Mouse (Mus musculus) ES-E14 (cell line): ENCODE measurements around the gene Prr5l. TPM values are rescaled to one million over a fixed set of nuclear protein-coding genes. Genes with fewer than 3 reads are reported as not detected.

ENCODE experiments used
- DNase-seq: peaks from one replicate; pipeline ENCODE4 v3.0.0-alpha.2; 2013; ENCODE audit warnings: low read depth, low spot score
- H3K27ac ChIP-seq: 2 replicates; pipeline ENCODE4 v1.5.1; 2012; ENCODE audit warnings: low read depth, mild to moderate bottlenecking, low read length, moderate library complexity, mixed read lengths; ENCODE audit not compliant: poor library complexity, insufficient read depth, severe bottlenecking
- H3K36me3 ChIP-seq: 2 replicates; pipeline ENCODE4 v1.6.1; 2012; ENCODE audit warnings: mild to moderate bottlenecking, low read length, moderate library complexity, mixed read lengths; ENCODE audit not compliant: control insufficient read depth, poor library complexity, insufficient read depth, severe bottlenecking
- H3K4me1 ChIP-seq, 2 experiments: fragments of 150-350 bp in 1 of 2; sonication (generic) in 1 of 2; 2 replicates each; pipeline ENCODE4 v1.6.1; 2012; ENCODE audit warnings: low read length in 2 of 2, mild to moderate bottlenecking in 1 of 2, mixed read lengths in 1 of 2; ENCODE audit not compliant: control insufficient read depth in 2 of 2, insufficient read depth in 2 of 2, poor library complexity in 1 of 2
- H3K4me3 ChIP-seq, 2 experiments: fragments of 150-350 bp in 1 of 2; sonication (generic) in 1 of 2; 2 replicates each; pipeline ENCODE4 v1.5.1; 2012; ENCODE audit warnings: low read length in 2 of 2, low read depth in 1 of 2, mild to moderate bottlenecking in 1 of 2, mixed read lengths in 1 of 2; ENCODE audit not compliant: insufficient read depth in 1 of 2, poor library complexity in 1 of 2, severe bottlenecking in 1 of 2
- H3K9ac ChIP-seq: 2 replicates; pipeline ENCODE4 v1.6.1; 2012; ENCODE audit warnings: low read depth, mild to moderate bottlenecking, low read length, mixed read lengths; ENCODE audit not compliant: poor library complexity, insufficient read depth, severe bottlenecking
- H3K9me3 ChIP-seq: fragments of 150-350 bp; sonication (generic); 2 replicates; pipeline ENCODE4 v1.6.1; 2012; ENCODE audit warnings: low read depth, mild to moderate bottlenecking, low read length; ENCODE audit not compliant: control insufficient read depth, insufficient read depth
- CHD2 ChIP-seq: IDR thresholded peaks from 2 replicates; pipeline ENCODE4 v1.6.1; 2014; ENCODE audit warnings: mild to moderate bottlenecking, low read depth, low read length, inconsistent platforms
- HCFC1 ChIP-seq: IDR thresholded peaks from 2 replicates; pipeline ENCODE4 v1.6.1; 2012; ENCODE audit warnings: low read length, inconsistent platforms, borderline replicate concordance; ENCODE audit not compliant: insufficient read depth
- MAFK ChIP-seq: IDR thresholded peaks from 2 replicates; pipeline ENCODE4 v1.6.1; 2014; ENCODE audit warnings: mild to moderate bottlenecking, low read depth, low read length, inconsistent platforms; ENCODE audit not compliant: insufficient read depth
- ZC3H11A ChIP-seq: IDR thresholded peaks from 2 replicates; pipeline ENCODE4 v1.6.1; 2012; ENCODE audit warnings: low read depth, mild to moderate bottlenecking, inconsistent platforms, low read length, borderline replicate concordance
- ZNF384 ChIP-seq: IDR thresholded peaks from 2 replicates; pipeline ENCODE4 v1.6.1; 2012; ENCODE audit warnings: low read depth, low read length, inconsistent platforms
- in situ Hi-C, 2 experiments: fragments of 600-800 bp; cut with MboI; formaldehyde crosslinking; loops; one replicate each; pipeline ENCODE4 v1.15.1; 2025; ENCODE audit warnings: low sequenced_read_pairs in 2 of 2, inconsistent platforms in 1 of 2; ENCODE audit not compliant: unreplicated experiment in 2 of 2
- total RNA-seq: library from RNA; depleted of rRNA; stranded (reverse); fragments of 300-350 nt; gene quantifications from 2 replicates; pipeline ENCODE4 v1.2.3, GENCODE M21; 2012

The Prr5l gene
- total RNA-seq, 1 experiment = 4.5 TPM

DNA sequence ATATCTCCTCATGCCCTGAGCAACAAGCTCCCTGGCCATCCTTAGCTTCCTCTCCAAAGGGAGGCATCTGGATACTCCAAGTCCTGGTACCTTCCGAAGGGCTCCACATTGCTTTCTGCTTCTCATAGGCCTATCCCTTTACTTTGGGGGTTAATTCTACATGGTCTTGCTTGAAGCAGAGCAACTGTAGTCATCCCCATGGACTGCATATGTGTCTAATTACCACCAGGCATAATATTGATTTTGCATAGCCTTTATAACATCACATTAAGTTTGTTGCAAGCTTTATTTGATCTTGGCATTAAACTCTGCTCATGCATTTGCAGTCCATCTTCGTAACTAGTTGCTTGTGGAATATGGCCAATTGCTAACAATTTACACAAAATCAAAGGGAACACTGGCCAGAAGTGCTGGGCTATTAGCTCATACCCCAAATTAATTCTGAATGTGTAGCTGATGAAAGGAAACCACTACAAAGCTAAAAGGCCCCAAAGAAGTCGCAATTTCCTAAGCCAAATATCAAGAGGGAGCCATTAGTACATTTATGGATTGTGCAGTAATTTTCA, 21.8 kb downstream of the Prr5l start:
- H3K36me3 ChIP-seq = no peaks in the 10 kb centered on the region
- in situ Hi-C loops = no loop called here
- H3K9ac ChIP-seq = no peak overlapping the region
- TF ChIP-seq HCFC1 (no peak), CHD2 (no peak), ZC3H11A (no peak), ZNF384 (no peak), MAFK (no peak)
- no peak overlapping the region for H3K4me3 ChIP-seq
- no peaks in the 10 kb centered on the region for H3K9me3 ChIP-seq
- DNase-seq = no peak
- H3K4me1 ChIP-seq = no peaks in the 10 kb centered on the region
- H3K27ac ChIP-seq = no peak overlapping the region

DNA sequence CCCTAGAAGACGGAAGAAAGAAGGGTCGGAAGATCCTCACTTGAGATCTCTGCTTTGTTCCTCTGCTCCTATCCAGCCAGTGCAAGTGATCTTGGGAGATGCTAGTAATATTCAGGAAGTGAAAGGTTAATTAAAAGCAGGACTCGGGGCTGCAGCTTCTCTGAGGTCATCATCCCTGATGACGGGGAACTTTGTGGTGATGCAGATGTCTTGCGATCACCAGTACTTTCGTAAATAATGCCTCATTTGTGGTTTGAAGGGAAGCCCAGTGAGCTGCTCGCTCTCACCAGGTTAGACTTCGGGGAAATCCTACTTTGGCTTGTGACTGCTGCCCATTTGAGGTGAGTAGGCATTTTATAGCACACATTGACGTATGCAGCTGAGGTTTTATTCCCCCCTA, 26.7 kb downstream of the Prr5l start:
- in situ Hi-C loops = no loop called here
- no peak for DNase-seq
- no peak for TF ChIP-seq ZC3H11A
- no peak for TF ChIP-seq MAFK
- no peak for TF ChIP-seq HCFC1
- TF ChIP-seq ZNF384 = no peak
- no peak for TF ChIP-seq CHD2
- H3K27ac ChIP-seq = no peak overlapping the region
- no peak overlapping the region for H3K9ac ChIP-seq
- H3K9me3 ChIP-seq = no peaks in the 10 kb centered on the region
- no peaks in the 10 kb centered on the region for H3K4me1 ChIP-seq
- no peak overlapping the region for H3K4me3 ChIP-seq
- no peaks in the 10 kb centered on the region for H3K36me3 ChIP-seq

DNA sequence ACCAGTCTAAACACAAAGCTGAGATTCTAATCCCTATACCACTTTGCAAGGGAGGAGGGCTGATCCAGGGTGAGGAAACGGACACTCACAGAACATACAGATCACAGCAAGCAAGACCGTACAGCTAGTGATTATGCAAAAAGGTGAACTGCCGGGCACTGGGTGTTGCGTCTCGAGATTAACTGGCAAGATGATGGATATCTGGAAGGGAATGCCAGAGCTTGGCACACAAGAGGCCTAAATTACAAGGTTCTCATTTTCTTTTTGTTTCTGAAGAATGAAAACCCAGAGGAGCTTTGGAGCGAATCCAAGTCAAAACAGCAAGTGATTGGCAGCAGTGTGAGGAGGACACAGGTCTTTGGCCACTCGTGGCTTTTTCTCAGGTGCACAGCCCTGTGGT, 28.0 kb downstream of the Prr5l start:
- Histone ChIP-seq H3K4me1 (no peaks in the 10 kb centered on the region), H3K9ac (no peak overlapping the region), H3K36me3 (no peaks in the 10 kb centered on the region), H3K9me3 (no peaks in the 10 kb centered on the region), H3K27ac (no peak overlapping the region), H3K4me3 (no peak overlapping the region)
- TF ChIP-seq CHD2 = no peak
- TF ChIP-seq MAFK = no peak
- TF ChIP-seq HCFC1 = no peak
- TF ChIP-seq ZC3H11A = no peak
- no peak for TF ChIP-seq ZNF384
- in situ Hi-C loops = no loop called here
- no peak for DNase-seq

DNA sequence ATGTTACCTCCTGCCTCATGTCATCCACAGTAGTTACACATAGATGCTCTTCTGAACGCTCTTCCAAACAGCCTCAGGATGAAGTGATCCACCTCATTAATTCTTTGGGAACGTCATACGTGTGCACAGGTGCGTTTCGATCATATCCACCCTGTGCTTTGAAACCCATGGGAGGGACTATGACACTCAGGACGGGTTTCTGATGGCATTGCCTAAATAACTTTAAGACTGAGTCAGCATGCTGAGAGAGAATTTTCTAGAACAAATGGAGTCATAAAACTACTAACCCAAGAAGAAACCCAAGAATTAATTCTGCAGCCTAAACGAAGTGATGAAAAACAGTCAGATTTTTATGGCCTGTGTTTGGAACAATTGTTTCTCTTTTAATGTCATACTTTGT, 40.1 kb downstream of the Prr5l start:
- TF ChIP-seq MAFK (no peak), ZNF384 (no peak)
- H3K4me1 ChIP-seq = no peaks in the 10 kb centered on the region
- H3K9me3 ChIP-seq = no peaks in the 10 kb centered on the region
- no peaks in the 10 kb centered on the region for H3K36me3 ChIP-seq
- no peak for DNase-seq
- in situ Hi-C loops = no loop called here
- no peak overlapping the region for H3K27ac ChIP-seq
- no peak overlapping the region for H3K9ac ChIP-seq
- H3K4me3 ChIP-seq = no peak overlapping the region
